Mouse (Mus musculus) CD8-positive naive resting alpha-beta T cell, adult 2 months (primary cell): ENCODE measurements around the gene Tubb3.
A peak's percentile ranks its signal among the peaks of the same experiment; 100 is the strongest.
"Not testable (repeated sequence)": the region's sequence is repeated elsewhere in the genome, so short reads cannot be mapped to it uniquely, and the experiment has no call there.

ENCODE experiments used
- DNase-seq, 2 experiments: peaks; one replicate each; pipeline ENCODE4 v3.0.0; 2022; ENCODE audit warnings: low read depth in 2 of 2, low spot score in 2 of 2

Tubb3 gene

DNA sequence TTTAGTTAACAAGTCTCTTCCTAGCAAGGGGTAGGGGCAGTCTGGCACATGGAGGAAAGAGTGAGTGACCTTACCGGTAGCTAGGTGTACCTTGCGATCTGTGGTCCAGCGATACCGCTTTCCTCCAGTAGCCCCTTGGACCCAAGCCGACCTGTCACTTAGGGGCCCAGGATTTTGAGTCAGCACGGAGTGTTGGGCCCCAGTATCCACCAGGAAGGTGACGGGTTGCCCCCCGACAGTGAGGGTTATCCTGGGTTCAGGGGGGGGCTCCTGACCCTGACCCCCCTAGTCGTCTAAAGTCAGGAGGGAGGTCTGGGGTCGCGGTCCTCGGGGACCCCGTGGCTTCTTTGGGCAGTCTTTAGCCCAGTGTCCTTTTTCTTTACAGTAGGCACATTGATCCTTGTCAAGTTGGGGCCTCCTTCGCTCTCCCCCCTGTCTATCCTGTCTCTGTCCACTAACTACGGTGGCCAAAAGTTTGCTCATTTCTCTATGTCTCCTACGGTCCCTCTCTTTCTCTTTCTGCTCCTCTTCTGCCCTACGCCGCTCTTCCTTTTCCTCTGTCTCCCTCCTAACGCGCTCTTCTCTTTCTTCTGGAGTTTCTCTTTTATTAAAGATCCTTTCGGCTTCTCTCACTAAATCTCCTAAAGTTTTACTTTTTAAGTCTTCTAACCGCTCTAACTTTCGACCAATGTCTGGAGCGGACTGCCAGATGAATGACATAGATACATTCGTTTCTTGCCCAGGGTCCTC, 20.6 kb downstream of the Tubb3 start:
- DNase-seq = no peak

DNA sequence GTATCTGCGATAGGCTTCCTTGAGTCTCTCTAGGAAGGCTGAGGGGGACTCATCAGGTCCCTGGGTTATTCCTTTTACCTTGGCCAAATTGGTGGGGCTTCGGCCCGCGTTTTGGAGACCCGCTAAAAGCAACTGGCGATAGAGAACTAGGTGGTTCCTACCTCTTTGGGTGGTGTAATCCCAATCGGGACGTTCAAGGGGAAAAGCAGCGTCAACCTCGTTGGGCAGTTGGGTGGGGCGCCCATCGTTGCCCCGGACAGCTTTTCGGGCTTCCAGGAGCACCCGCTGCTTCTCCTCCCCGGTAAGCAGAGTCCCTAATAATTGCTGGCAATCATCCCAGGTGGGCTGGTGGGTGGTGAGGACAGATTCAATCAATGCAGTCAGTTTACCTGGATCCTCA, 21.2 kb downstream of the Tubb3 start:
- no peak for DNase-seq

DNA sequence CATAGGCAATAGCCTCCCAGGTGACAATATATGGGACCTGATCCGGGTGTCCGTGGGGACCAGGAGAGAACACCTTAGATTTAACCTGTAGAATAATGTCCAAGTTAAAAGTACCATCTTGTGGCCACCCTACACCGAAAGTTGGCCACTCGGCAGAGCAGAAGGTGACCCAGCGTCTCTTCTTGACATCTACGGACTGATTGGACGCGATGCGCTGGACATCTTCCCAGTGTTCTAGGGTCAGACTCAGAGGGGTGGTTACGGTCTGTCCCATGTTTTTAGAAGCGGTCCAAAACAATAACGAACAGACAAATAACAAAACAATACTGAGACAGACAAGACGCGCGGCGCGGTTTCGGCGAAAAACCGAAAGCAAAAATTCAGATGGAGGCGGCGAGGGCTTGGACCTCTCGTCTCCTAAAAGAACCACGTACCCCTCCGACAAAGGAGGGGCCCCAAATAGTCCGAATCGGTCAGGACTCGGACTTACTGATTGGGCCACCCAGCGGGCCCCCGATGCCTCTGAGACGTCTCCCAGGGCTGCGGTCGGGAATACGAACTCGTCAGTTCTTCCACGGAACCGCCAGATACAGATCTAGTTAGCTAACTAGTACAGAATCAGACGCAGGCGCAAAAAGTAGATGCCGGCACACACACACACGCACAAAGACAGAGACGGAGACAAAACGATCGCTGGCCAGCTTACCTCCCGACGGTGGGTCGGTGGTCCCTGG, 22.2 kb downstream of the Tubb3 start:
- not testable (repeated sequence) for DNase-seq

DNA sequence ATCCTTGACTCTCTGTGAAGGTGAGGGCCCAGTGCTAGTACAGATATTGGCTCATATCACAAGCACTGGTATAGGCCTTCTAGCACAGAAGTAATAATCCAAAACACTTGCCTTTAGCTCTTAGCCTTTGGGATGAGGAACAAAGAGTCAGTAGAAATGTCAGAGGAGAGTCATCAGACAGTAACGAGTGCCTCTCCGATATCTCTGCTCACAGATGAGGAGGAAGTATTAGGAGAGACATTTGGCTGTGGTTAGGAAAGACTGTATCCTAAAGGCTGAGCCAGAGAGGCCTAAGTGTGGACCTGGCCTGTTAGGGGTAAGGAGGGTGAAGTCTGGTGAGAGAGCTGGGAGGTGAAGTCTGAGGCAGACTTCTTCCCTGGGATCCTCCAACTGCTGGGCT, 30.6 kb downstream of the Tubb3 start:
- no peak for DNase-seq

DNA sequence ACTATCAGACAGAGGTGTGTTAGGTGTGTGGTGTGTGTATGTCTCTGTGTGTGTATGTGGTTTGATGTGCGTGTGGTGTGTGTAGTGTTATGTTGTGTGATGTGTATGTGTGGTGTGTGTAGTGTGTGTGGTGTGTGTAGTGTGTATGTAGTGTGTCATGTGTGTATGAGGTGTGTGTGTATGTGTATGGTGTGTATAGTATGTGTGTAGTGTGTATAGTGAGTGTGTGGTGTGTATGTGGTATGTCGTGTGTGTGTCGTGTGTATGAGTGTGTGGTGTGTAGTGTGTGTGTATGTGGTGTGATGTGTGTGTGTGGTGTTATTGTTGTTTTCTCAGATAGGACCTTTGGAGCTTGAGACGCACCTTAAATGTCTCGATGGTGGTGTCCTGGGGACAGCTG, 31.1 kb downstream of the Tubb3 start:
- DNase-seq = no peak

DNA sequence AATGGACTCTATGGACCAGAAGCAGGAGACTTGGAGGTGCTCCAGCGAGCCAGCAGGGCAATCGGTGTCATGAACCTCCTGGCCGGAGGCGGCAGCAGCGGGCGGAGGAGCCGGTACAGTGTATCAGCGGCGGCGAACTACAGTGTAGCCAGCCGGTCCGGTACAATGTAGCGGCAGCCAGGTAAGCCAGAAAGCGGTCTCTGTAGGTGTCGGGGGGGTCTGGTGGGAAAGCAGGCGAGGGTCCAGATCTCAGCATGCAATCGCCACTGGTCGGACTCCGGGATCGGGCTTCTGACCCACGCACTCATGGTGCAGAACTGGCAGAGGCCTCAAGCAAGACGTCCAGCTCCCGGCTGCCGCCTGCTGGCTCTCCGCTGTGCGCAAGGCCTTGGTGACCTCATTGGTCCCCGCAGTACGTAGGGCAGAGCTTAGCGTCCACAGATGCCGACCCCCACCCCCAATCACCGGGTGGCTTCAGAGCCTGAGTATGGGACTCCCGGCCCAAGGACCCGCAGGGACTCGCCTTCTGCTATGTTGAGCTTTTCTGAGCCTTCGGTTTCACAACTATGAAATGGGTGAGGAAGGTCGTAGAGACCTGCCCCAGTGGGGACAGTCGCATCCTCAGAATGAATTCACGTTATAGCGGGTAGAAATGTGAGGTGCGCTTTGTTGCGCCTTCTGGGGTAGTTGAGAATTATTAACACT, 31.8 kb downstream of the Tubb3 start:
- DNase-seq = peak; percentile 89 to 95

DNA sequence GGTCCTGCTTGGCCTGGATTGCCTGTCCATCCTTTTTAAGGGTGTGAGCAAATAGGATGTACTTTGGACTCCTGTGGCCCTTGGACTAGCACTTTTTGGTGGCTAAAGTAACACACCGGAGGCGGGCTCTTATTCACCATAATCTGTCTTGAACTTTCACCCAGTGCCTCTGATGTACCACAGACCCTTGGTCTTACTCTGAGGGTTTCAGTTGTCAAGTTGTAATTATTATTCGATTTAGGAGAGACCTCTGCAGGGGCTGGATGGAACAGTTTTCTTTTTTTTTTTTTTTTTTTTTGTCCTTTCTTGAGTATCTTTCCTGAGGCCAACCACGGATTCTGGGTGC, 32.3 kb downstream of the Tubb3 start:
- no peak for DNase-seq

DNA sequence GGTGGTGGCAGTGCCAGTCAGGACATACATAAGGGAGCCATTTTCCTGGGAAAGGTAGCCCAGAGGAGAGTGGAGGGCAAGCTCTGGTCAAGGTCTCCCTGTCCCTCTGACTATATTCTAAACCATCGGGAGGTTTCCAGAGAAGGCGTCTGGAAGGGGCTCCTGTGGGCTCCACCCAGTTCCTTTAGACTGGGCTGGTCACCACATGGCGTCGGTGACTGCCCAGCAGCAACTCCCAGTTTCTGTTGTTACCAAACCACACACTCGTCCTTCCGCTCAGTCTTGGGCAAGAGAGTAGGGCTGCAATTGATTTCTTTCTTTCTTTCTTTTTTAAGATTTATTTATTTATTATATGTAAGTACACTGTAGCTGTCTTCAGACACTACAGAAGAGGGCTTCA, 32.9 kb downstream of the Tubb3 start:
- DNase-seq = no peak

DNA sequence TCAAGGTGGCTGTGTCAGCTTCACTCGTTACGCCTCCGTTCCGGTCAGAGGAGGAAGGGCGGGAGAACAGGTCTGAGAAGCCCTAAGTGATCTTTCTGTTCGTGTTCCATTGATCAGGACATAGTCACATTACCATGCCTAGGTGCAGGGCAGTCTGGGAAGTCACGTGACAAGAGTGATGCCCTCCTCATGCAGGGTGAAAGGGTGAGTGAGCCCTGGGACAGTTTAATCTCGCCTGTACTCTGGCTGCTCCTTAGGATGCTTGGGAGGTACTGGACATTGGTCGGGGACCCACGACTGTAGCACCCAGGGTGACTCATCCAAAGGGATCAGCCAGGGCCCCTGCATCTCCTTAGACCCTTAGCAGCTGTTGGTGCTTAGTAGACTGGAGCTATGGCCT, 34.8 kb downstream of the Tubb3 start:
- no peak for DNase-seq

DNA sequence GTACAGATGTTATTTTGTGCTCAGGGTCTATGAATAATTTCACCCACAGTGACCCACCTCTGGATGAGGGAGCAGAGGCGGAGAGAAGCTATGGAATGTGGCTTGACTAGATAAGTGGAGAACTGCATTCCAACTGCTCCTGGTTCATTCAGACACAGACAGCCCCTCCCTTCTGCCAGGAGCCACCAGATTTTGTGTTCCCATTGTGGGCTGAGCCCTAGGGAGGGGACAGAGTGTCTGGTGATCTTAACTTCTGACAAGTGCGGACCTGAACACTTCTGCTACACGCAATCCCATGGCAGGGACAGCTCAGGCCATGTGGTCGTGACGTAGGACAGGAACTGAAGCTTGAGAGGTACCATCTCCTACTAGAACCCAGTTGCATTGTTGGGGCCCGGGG, 35.6 kb downstream of the Tubb3 start:
- DNase-seq = no peak

DNA sequence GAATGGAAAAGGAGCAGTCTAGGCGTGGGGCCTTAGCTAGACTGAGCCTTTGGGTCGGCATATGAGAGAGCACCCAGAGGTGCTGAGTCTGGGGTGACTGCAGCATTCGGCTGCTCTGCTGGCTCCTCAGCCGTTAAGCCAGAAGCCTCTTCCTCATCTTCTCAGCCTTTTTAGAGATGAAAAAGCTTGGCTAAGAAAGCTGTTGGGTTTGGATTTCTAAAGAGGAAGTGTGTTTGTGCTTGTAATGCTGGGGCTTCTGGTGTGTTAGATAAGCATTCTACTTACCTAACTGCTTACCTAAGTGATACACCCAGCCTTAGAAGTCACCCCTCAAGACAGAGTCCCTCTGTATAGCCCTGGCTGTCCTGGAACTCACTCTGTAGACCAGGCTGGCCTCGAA, 39.6 kb downstream of the Tubb3 start:
- no peak for DNase-seq

DNA sequence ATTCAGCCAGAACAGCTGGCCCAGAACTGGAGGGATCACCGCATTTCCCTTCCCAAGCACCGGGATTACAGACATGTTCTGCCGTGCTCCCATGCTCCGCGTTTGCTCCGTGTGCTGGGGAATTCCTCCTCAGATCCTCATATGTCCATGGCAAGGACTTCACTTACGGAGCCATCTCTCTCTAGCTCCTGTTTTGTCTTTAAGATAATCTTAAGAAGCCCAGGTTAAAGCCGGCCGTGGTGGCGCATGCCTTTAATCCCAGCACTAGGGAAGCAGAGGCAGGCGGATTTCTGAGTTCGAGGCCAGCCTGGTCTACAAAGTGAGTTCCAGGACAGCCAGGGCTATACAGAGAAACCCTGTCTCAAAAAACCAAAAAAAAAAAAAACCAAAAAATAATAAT, 40.5 kb downstream of the Tubb3 start:
- not testable (repeated sequence) for DNase-seq

DNA sequence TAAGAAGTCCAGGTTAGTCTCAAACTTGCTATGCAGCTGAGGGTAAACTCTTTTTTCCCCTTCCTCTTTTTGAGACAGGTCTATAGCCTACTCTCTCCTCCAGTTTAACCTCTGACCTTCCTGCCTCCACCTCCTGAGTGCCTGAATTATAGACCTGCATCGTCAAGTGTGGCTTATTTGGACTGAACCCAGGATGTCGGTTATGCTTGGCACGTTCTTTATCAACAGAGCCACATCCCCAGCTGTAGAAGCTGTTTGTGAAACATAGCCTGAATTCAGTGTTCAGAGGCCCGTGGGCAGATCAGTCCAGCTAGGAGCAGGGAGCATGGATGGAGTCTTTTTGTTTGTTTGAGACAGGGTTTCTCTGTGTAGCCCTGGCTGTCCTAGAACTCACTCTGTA, 40.9 kb downstream of the Tubb3 start:
- no peak for DNase-seq

DNA sequence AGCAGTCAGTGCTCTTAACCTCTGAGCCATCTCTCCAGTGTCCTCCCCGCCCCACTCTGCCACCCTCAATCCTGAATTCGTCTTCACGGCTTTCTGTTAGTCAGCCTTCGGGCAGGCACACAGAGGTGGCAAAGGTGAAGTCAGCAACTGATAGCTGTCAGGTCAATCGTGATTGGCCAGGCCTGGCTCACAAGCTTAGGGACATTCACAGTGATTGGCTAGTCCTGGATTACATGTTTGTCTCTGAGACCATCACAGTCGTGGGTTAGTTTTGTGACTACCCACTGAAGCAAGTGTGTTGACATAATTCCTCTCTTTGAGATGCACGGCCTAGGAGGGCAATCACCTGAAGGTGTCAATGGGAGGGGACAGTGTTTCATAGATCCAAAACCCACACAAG, 42.1 kb downstream of the Tubb3 start:
- no peak for DNase-seq

DNA sequence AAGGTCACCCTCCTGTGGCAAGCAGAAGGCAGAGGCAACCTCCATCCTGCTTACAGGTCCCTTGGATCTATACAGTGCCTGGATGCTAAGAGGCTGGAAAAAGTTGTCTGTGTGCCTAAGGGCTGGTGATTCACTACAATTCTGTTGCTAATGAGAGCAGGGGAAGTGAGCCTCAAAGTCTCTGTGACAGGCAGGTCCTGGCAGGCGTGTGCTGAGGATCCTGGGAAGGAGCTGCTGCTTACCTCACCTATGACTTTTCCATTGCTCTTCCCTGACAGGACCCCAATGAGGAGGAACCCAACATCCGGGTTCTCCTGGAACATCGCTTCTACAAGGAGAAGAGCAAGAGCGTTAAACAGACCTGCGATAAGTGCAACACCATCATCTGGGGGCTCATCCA, 42.7 kb downstream of the Tubb3 start:
- no peak for DNase-seq

DNA sequence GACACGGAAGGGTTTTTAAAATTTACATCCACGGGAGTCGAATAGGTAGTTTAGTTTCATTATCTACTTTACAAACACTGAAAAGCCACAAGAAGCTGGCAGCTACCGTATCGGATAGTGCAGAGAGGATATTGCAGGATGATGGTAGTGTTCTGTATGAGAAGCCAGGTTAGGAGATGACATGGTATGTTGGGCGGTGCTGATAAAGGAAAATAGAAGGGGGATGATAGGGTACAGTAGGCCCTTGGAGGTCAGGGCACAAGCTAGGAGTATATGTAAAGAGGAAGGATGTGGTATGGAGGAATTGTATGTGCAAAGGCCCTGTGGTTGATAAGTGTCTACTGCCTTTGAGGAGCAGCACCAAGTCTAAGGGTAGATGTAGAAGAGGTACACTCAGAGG, 43.3 kb downstream of the Tubb3 start:
- DNase-seq = no peak

DNA sequence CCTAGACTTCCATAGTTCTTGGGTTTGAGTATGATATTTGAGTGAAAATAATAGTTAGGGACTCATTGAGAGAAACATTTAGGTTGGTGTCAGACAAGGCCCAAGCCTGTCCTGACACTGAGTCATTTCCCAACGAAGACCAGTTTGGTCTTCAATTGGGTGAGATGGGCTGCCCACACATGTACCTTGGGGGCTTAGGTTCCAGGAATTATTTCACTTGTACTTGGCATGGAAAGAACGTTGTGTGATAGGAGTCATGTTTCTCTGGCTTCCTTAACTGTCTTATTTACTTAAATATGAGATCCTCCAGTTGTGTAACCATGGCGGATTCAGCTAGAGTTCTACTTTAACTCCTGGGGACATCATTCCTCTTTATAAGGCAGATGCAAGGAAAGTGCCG, 52.4 kb downstream of the Tubb3 start:
- DNase-seq = no peak

DNA sequence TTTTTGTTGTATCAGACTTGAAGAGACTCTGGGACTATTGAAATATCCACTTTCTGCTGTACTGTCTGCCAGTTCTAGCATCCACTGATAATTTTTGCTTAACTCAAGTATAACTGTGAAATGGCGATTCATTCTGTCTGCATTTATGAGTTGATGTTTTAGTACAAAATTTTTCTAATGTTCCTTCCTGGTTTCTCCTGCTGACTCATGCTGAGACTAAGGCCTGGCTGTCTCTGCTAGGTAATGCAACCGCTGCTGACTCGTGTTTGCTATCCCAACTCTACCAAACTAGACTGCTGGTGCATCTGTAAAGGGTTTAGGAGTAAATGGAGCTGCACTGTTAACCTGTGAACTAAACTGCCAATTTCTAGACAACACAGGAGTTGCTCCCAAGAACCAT, 56.3 kb downstream of the Tubb3 start:
- no peak for DNase-seq
